Mouse (Mus musculus): ENCODE data around the gene Med12l. TPM values are rescaled to one million over a fixed set of nuclear protein-coding genes. Genes with fewer than 3 reads are reported as not detected.

The Med12l gene
- polyA plus RNA-seq, 1 experiment from 2014 or later = 0.82 TPM

DNA sequence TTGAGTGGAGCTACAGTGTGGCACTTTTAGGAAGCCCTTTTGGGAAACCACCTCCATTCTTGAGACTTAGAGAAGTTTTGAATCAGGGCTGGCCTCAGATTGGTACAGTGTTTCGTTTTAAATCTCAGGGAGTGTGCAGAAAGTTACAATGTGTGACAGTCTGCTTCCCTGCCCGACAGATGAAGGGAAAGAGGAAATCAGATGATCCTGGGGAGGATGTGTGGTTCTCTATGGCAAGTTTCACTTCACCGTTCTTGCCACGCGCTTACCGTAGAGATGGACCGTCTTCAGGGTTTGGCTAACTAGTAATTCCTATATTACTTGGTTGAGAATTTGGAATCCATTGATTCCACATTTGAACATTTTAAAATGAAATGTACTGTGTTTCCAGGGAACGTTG, 206.2 kb downstream of the Med12l start:
- no peak overlapping the region for H3K9ac ChIP-seq (ENCODE audit: low read depth, low read length)
- no peak overlapping the region for H3K4me3 ChIP-seq (replicated peaks; ENCODE audit: low read depth, low read length)
- no peaks in the 10 kb centered on the region for H3K9me3 ChIP-seq (replicated peaks; ENCODE audit: low read length)
- ATAC-seq (replicated peaks; ENCODE audit: low FRiP score, low read depth) = no peak
- no peaks in the 10 kb centered on the region for H3K36me3 ChIP-seq (ENCODE audit: insufficient read depth, low read length)
- no peak for DNase-seq (ENCODE audit: low spot score)
- no peak for TF ChIP-seq CTCF (IDR thresholded peaks at IDR 0.05; ENCODE audit: low read depth)
- no peaks in the 10 kb centered on the region for H3K4me1 ChIP-seq (replicated peaks; ENCODE audit: insufficient read depth, low read length)
- no peak overlapping the region for H3K4me2 ChIP-seq (ENCODE audit: low read length)
- H3K27ac ChIP-seq = no peak overlapping the region
- H3K27me3 ChIP-seq (ENCODE audit: insufficient read depth, low read length) = no peaks in the 10 kb centered on the region
- WGBS = 76% methylated on average over 8 of the region's 8 CpGs

DNA sequence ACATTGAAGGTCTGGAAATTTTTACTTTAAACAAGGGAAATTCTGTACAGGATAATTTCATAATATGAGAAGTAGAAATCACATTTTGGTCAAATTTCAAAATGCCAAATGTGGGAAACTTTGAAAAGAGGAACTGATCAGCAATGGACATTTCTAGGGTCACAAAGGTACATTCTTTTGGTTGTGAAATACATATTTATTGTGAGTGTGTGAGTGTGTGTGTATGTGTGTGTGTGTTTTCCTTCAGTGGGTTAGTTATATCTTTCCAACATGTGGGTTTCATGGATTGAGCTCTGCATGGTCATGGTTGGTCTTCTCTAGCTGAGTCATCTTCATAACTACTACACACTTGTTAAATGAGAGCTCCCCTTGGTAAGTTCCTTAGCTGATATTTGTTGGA, 206.8 kb downstream of the Med12l start:
- Histone ChIP-seq H3K4me2 (ENCODE audit: low read length) (no peak overlapping the region), H3K27ac (no peak overlapping the region), H3K27me3 (ENCODE audit: insufficient read depth, low read length) (no peaks in the 10 kb centered on the region), H3K9me3 (replicated peaks; ENCODE audit: low read length) (no peaks in the 10 kb centered on the region), H3K9ac (ENCODE audit: low read depth, low read length) (no peak overlapping the region), H3K4me3 (replicated peaks; ENCODE audit: low read depth, low read length) (no peak overlapping the region), H3K4me1 (replicated peaks; ENCODE audit: insufficient read depth, low read length) (no peaks in the 10 kb centered on the region), H3K36me3 (ENCODE audit: insufficient read depth, low read length) (no peaks in the 10 kb centered on the region)
- TF ChIP-seq CTCF (IDR thresholded peaks at IDR 0.05; ENCODE audit: low read depth) = no peak
- no peak for DNase-seq (ENCODE audit: low spot score)
- no peak for ATAC-seq (replicated peaks; ENCODE audit: low FRiP score, low read depth)

DNA sequence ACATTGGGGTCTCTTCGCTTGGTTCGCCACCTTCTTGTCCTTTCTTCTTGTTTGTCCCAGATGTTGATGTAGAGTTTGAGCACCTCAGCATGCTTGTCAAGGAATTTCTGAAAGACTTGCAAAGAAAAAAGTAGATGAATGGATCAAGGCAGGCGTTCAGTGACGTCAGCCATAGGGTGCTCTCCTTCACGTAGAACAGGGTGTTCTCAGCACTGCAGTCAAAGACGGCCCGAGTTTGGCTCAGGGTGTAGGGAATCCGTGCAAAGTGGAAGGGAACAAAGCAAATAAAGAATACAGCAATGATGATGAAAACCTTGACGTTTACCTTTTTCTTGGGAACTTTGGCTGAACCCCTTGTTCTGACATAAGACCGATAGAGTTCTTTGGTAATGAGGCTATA, 211.6 kb downstream of the Med12l start:
- 93% methylated on average over 10 of the region's 10 CpGs for WGBS
- H3K4me2 ChIP-seq (ENCODE audit: low read length) = no peak overlapping the region
- ATAC-seq (replicated peaks; ENCODE audit: low FRiP score, low read depth) = no peak

DNA sequence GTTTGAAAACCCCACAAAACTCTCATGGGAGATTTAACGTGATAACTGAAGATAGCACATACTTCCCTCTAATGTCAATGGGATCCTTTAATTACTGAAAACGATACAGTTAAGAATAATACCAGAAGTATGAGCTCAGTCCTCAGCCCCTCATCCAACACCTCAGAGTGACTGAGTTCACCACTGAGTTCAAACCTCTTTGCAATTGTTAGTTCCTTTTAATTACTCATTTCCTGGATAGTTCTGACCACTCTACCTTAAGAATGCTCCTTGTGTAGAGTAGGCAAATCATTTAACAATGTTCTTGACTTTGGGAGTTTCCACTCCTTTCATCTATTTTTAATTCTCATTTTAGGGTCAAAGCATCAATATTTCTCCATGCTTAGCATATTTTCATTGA, 213.7 kb downstream of the Med12l start:
- Histone ChIP-seq H3K36me3 (ENCODE audit: insufficient read depth, low read length) (no peaks in the 10 kb centered on the region), H3K9ac (ENCODE audit: low read depth, low read length) (no peak overlapping the region), H3K4me1 (replicated peaks; ENCODE audit: insufficient read depth, low read length) (no peaks in the 10 kb centered on the region), H3K4me3 (replicated peaks; ENCODE audit: low read depth, low read length) (no peak overlapping the region), H3K4me2 (ENCODE audit: low read length) (no peak overlapping the region), H3K27ac (no peak overlapping the region), H3K27me3 (ENCODE audit: insufficient read depth, low read length) (no peaks in the 10 kb centered on the region), H3K9me3 (replicated peaks; ENCODE audit: low read length) (no peaks in the 10 kb centered on the region)
- ATAC-seq (replicated peaks; ENCODE audit: low FRiP score, low read depth) (no peak), DNase-seq (ENCODE audit: low spot score) (no peak)
- 76% methylated on average over 2 of the region's 2 CpGs for WGBS
- no peak for TF ChIP-seq CTCF (IDR thresholded peaks at IDR 0.05; ENCODE audit: low read depth)

More for the DNA sequence above, 211.6 kb downstream of the Med12l start:
- Histone ChIP-seq H3K4me1 (replicated peaks; ENCODE audit: insufficient read depth, low read length) (no peaks in the 10 kb centered on the region), H3K9me3 (replicated peaks; ENCODE audit: low read length) (no peaks in the 10 kb centered on the region), H3K4me3 (replicated peaks; ENCODE audit: low read depth, low read length) (no peak overlapping the region), H3K36me3 (ENCODE audit: insufficient read depth, low read length) (no peaks in the 10 kb centered on the region), H3K9ac (ENCODE audit: low read depth, low read length) (no peak overlapping the region), H3K27me3 (ENCODE audit: insufficient read depth, low read length) (no peaks in the 10 kb centered on the region), H3K27ac (no peak overlapping the region)
- no peak for DNase-seq (ENCODE audit: low spot score)
- TF ChIP-seq CTCF (IDR thresholded peaks at IDR 0.05; ENCODE audit: low read depth) = no peak

DNA sequence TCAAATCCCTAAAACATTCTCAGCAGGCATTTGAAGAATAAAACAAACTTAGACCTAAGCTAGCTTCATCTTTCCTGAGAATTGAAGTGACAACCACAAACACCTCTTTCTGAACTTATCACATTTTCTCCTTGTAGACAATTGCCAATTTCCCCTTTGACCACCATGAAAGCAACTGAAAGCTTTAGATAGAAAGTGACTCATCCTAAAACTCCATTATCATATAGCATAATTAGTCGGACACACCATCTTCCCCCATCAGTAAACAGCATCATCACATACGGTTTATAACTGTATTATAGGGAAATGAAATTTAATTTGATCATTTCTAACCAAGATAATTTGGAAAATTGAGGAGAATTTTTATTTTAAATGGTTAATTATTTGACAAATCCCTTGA, 216.7 kb downstream of the Med12l start:
- Histone ChIP-seq H3K36me3 (ENCODE audit: insufficient read depth, low read length) (no peaks in the 10 kb centered on the region), H3K4me2 (ENCODE audit: low read length) (no peak overlapping the region), H3K4me3 (replicated peaks; ENCODE audit: low read depth, low read length) (no peak overlapping the region), H3K27ac (no peak overlapping the region), H3K9me3 (replicated peaks; ENCODE audit: low read length) (no peaks in the 10 kb centered on the region), H3K9ac (ENCODE audit: low read depth, low read length) (no peak overlapping the region), H3K27me3 (ENCODE audit: insufficient read depth, low read length) (no peaks in the 10 kb centered on the region), H3K4me1 (replicated peaks; ENCODE audit: insufficient read depth, low read length) (no peaks in the 10 kb centered on the region)
- TF ChIP-seq CTCF (IDR thresholded peaks at IDR 0.05; ENCODE audit: low read depth) = no peak
- no peak for ATAC-seq (replicated peaks; ENCODE audit: low FRiP score, low read depth)
- 92% methylated on average over 2 of the region's 2 CpGs for WGBS
- DNase-seq (ENCODE audit: low spot score) = no peak

DNA sequence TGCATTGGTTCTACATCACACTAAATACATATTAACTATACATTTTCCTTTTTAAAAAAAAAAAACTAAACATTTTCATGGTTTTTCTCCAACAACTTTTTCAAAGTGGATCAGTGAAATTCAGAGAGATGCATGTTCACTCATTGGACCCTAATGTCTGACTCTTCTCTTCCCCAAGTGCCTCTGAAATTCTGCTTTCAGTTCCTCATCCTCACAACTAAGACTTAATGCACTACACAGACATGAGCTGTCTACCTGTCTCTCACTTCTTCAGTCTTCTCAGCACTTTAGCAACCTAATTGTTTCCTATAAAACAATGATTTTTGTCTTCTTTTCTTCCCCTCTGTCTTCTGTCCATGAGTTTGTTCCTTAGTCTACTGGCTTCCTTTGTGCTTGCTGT, 219.8 kb downstream of the Med12l start:
- no peaks in the 10 kb centered on the region; the same call in 1 of the 2 replicates for H3K4me1 ChIP-seq (replicated peaks; ENCODE audit: insufficient read depth, low read length)
- no peak for TF ChIP-seq CTCF (IDR thresholded peaks at IDR 0.05; ENCODE audit: low read depth)
- H3K4me2 ChIP-seq (ENCODE audit: low read length) = no peak overlapping the region
- ATAC-seq (replicated peaks; ENCODE audit: low FRiP score, low read depth) (no peak), DNase-seq (ENCODE audit: low spot score) (no peak)
- no peak overlapping the region for H3K27ac ChIP-seq
- no peak overlapping the region for H3K9ac ChIP-seq (ENCODE audit: low read depth, low read length)
- H3K36me3 ChIP-seq (ENCODE audit: insufficient read depth, low read length) = no peaks in the 10 kb centered on the region
- no peaks in the 10 kb centered on the region for H3K9me3 ChIP-seq (replicated peaks; ENCODE audit: low read length)
- H3K4me3 ChIP-seq (replicated peaks; ENCODE audit: low read depth, low read length) = no peak overlapping the region
- H3K27me3 ChIP-seq (ENCODE audit: insufficient read depth, low read length) = no peaks in the 10 kb centered on the region

DNA sequence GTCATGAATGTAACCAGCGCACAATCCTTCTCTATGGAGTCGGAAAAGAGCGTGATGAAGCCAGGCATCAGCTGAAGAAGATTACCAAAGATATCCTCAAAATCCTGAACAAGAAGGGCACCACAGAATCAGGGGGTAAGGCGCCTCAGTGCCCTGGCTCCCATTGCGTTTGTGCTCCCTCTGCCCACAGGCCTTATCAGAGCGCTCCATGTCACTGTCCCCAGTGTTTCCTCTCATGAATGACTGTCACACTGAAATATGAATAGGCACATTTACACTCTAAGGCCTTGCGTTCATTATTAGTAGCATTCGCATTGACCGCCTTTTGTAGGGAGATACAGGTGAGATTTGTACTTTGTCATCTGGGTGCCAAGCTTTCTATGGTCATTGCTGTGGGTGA, 222.1 kb downstream of the Med12l start:
- H3K4me1 ChIP-seq (replicated peaks; ENCODE audit: insufficient read depth, low read length) = no peaks in the 10 kb centered on the region; the same call in 1 of the 2 replicates
- H3K27ac ChIP-seq = no peak overlapping the region
- no peak overlapping the region for H3K4me2 ChIP-seq (ENCODE audit: low read length)
- H3K36me3 ChIP-seq (ENCODE audit: insufficient read depth, low read length) = no peaks in the 10 kb centered on the region
- DNase-seq (ENCODE audit: low spot score) (no peak), ATAC-seq (replicated peaks; ENCODE audit: low FRiP score, low read depth) (no peak)
- no peak overlapping the region for H3K4me3 ChIP-seq (replicated peaks; ENCODE audit: low read depth, low read length)
- H3K9me3 ChIP-seq (replicated peaks; ENCODE audit: low read length) = no peaks in the 10 kb centered on the region
- no peak overlapping the region for H3K9ac ChIP-seq (ENCODE audit: low read depth, low read length)
- no peak for TF ChIP-seq CTCF (IDR thresholded peaks at IDR 0.05; ENCODE audit: low read depth)
- no peaks in the 10 kb centered on the region for H3K27me3 ChIP-seq (ENCODE audit: insufficient read depth, low read length)
- WGBS = 96% methylated on average over 9 of the region's 9 CpGs
